ENCODE assay signal across 23 mouse cellular contexts in the genomic region with DNA sequence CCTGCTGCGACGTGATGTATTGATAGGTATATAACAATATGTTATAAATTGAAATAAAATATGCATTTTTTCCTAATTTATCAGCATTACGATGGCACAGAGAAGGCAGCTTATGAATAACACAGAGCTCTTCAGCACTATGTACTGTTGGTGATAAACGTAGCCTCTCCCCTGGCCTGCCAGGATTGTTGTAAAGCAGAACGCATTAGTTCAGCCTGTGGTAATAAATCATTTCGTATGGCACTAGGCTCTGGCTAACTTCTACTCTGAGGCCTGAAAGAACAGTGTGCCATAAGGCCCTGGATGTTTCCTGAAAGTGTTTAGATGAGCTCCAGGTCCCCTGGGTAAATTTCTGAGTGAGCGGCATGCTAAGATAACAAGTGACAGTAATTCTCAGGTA. TPM values are rescaled to one million over a fixed set of nuclear protein-coding genes. Genes with fewer than 3 reads are reported as not detected.
DNase-seq lines count a peak whose midpoint lies in the region; ATAC-seq and TF ChIP-seq lines count a peak whose summit lies in the region.
"Had no signal": no experiment of that assay in that cellular context is flagged by ENCODE, and none has a peak within 500 bp of the region (broad histone marks: within the 10 kb centered on the region; RNA-seq: fewer than 3 reads in every experiment).

No protein-coding gene starts in this region.

- H3K27ac ChIP-seq in midbrain, embryonic 11.5 days (ENCODE audit: low read depth, low read length): no peak overlapping the region
- H3K27ac ChIP-seq in midbrain, embryonic 10.5 days (replicated peaks): no peak overlapping the region
- no peak overlapping the region for H3K27ac ChIP-seq in hindbrain, embryonic 16.5 days (ENCODE audit: low read depth, low read length)
- H3K27ac ChIP-seq: embryonic facial prominence, embryonic 15.5 days; forebrain, embryonic 10.5 days; heart, embryonic 13.5 days had no signal

- no peaks in the 10 kb centered on the region for H3K9me3 ChIP-seq in midbrain, embryonic 11.5 days (ENCODE audit: control insufficient read depth, low read length)
- no peaks in the 10 kb centered on the region for H3K9me3 ChIP-seq in midbrain, embryonic 10.5 days (replicated peaks)
- peaks cover 4% of the 10 kb centered on the region for H3K9me3 ChIP-seq in hindbrain, embryonic 16.5 days (ENCODE audit: control insufficient read depth, low read length)
- H3K9me3 ChIP-seq: embryonic facial prominence, embryonic 15.5 days; forebrain, embryonic 10.5 days; heart, embryonic 13.5 days had no signal

- no peak for TF ChIP-seq POLR2A in brain, embryonic 14.5 days (IDR thresholded peaks at IDR 0.05; ENCODE audit: borderline replicate concordance, extremely low read depth, insufficient read depth, insufficient read length, poor library complexity, severe bottlenecking)

- peak; percentile 66 for DNase-seq in midbrain, embryonic 11.5 days (ENCODE audit: low spot score, missing footprints)
- DNase-seq in midbrain, embryonic 10.5 days (ENCODE audit: low spot score): no peak
- peak; percentile 11 for DNase-seq in brain, embryonic 14.5 days (ENCODE audit: low read depth)
- peak; percentile 26 for DNase-seq in embryo, embryonic 10.5 days (ENCODE audit: low spot score)
- no peak for DNase-seq in thymus, postnatal 0 days (ENCODE audit: low spot score)
- DNase-seq in thymus, postnatal 36 days: no peak
- DNase-seq: adrenal gland, adult 8-10 months; adrenal gland, postnatal 36 days; cerebellum, adult 11 months; cerebellum, adult 8-10 months; cerebellum, postnatal 14 days; gastrocnemius, postnatal 36 days; heart, adult 11 months; heart, postnatal 4 days had no signal

- no peaks in the 10 kb centered on the region for H3K4me1 ChIP-seq in midbrain, embryonic 11.5 days (ENCODE audit: control insufficient read depth, insufficient read depth, low read length)
- H3K4me1 ChIP-seq in midbrain, embryonic 10.5 days: peaks cover 4% of the 10 kb centered on the region; the same call in 1 of the 2 replicates
- peaks cover 4% of the 10 kb centered on the region for H3K4me1 ChIP-seq in hindbrain, embryonic 16.5 days (ENCODE audit: control insufficient read depth, insufficient read depth, low read depth, low read length)
- H3K4me1 ChIP-seq: embryonic facial prominence, embryonic 15.5 days; forebrain, embryonic 10.5 days; heart, embryonic 13.5 days had no signal

- H3K36me3 ChIP-seq in midbrain, embryonic 11.5 days (ENCODE audit: control insufficient read depth, insufficient read depth, low read length): no peaks in the 10 kb centered on the region
- H3K36me3 ChIP-seq in midbrain, embryonic 10.5 days: no peaks in the 10 kb centered on the region
- H3K36me3 ChIP-seq in hindbrain, embryonic 16.5 days (ENCODE audit: control insufficient read depth, insufficient read depth, low read length): no peaks in the 10 kb centered on the region
- H3K36me3 ChIP-seq: embryonic facial prominence, embryonic 15.5 days; forebrain, embryonic 10.5 days; G1E; heart, embryonic 13.5 days had no signal

- WGBS in midbrain, embryonic 11.5 days: 88% methylated on average over 7 of the region's 7 CpGs
- WGBS in midbrain, embryonic 10.5 days: 92% methylated on average over 7 of the region's 7 CpGs
- WGBS in hindbrain, embryonic 16.5 days: 53% methylated on average over 7 of the region's 7 CpGs

- H3K4me2 ChIP-seq in midbrain, embryonic 11.5 days: no peak overlapping the region
- H3K4me2 ChIP-seq in hindbrain, embryonic 16.5 days (ENCODE audit: low read length): no peak overlapping the region
- H3K4me2 ChIP-seq: embryonic facial prominence, embryonic 15.5 days; heart, embryonic 13.5 days had no signal

- H3K4me3 ChIP-seq in midbrain, embryonic 11.5 days (ENCODE audit: low read depth, low read length): no peak overlapping the region
- H3K4me3 ChIP-seq in midbrain, embryonic 10.5 days: no peak overlapping the region
- no peak overlapping the region for H3K4me3 ChIP-seq in hindbrain, embryonic 16.5 days (ENCODE audit: low read length)
- H3K4me3 ChIP-seq: embryonic facial prominence, embryonic 15.5 days; erythroblast, embryonic 14.5 days; forebrain, embryonic 10.5 days; heart, embryonic 13.5 days had no signal

- TF ChIP-seq CTCF in brain, embryonic 14.5 days (IDR thresholded peaks at IDR 0.05; ENCODE audit: borderline replicate concordance, extremely low read depth, insufficient read depth, insufficient read length): no peak

- H3K9ac ChIP-seq in midbrain, embryonic 11.5 days (ENCODE audit: low read length): no peak overlapping the region
- H3K9ac ChIP-seq in hindbrain, embryonic 16.5 days (ENCODE audit: low read depth, low read length): no peak overlapping the region
- H3K9ac ChIP-seq: embryonic facial prominence, embryonic 15.5 days; heart, embryonic 13.5 days had no signal

- H3K27me3 ChIP-seq in midbrain, embryonic 11.5 days (ENCODE audit: control insufficient read depth, insufficient read depth, low read length): no peaks in the 10 kb centered on the region
- H3K27me3 ChIP-seq in midbrain, embryonic 10.5 days (ENCODE audit: low read depth, poor library complexity, severe bottlenecking): no peaks in the 10 kb centered on the region
- H3K27me3 ChIP-seq in hindbrain, embryonic 16.5 days (replicated peaks; ENCODE audit: control insufficient read depth, insufficient read depth, low read length): no peaks in the 10 kb centered on the region
- H3K27me3 ChIP-seq: embryonic facial prominence, embryonic 15.5 days; heart, embryonic 13.5 days had no signal

- no peak for ATAC-seq in midbrain, embryonic 11.5 days (ENCODE audit: low FRiP score)
- ATAC-seq in hindbrain, embryonic 16.5 days: peak; percentile 20; the same call in 1 of the 2 replicates
- ATAC-seq in frontal cortex, adult (ENCODE audit: low TSS enrichment): no peak
- ATAC-seq: forebrain, embryonic 14.5 days; inflammation-experienced regulatory T-cells, adult 6 months had no signal

RNA-seq across cellular contexts. Expression of a gene that starts 55.9 kb away (rescaled TPM):
- polyA plus RNA-seq in midbrain, embryonic 11.5 days (2014; fragmentation: Nextera tagmentation; extraction: Ambion mirVana): 7.8 and 8.5 TPM in 2 replicates
- polyA plus RNA-seq in midbrain, embryonic 10.5 days (2016; fragmentation: Nextera tagmentation; extraction: Ambion mirVana): 6.3 and 7.7 TPM in 2 replicates
- polyA plus RNA-seq in brain, embryonic 14.5 days (2012; rRNA removed): 7.2 and 17.1 TPM in 2 replicates
- 24.8 and 26.6 TPM in 2 replicates for polyA plus RNA-seq in hindbrain, embryonic 16.5 days (2015; fragmentation: Nextera tagmentation; extraction: Ambion mirVana)
- polyA plus RNA-seq in thymus, postnatal 0 days (2015; fragmentation: Nextera tagmentation; extraction: Ambion mirVana): 0.44 and 0.83 TPM in 2 replicates
- polyA plus RNA-seq: G1E; inflammation-experienced regulatory T-cells, adult 6 months had no signal

Comparison
In these comparisons a context has a peak if more than half of its experiments do, and no peak if none do; other contexts are left out.
1. DNase-seq: peak in midbrain, embryonic 11.5 days (single experiment), brain, embryonic 14.5 days (single experiment) and embryo, embryonic 10.5 days (single experiment); none in midbrain, embryonic 10.5 days (single experiment), thymus, postnatal 0 days (single experiment) and thymus, postnatal 36 days (0 of 2).